Mouse (Mus musculus) limb, embryonic 12.5 days (tissue): Measurements from ENCODE around the gene Zfp708. TPM values are rescaled to one million over a fixed set of nuclear protein-coding genes. Genes with fewer than 3 reads are reported as not detected.
A peak's percentile ranks its signal among the peaks of the same experiment; 100 is the strongest.

Source experiments
- ATAC-seq: fragments of 200-750 bp; cut with Nextera tagmentation; 2 replicates; pipeline ENCODE4 v1.8.0; 2017; ENCODE audit warnings: low read depth, moderate TSS enrichment; ENCODE audit not compliant: insufficient number of reproducible peaks, insufficient read depth, low FRiP score, low TSS enrichment
- H3K27ac ChIP-seq: fragments of 300-500 bp; sonication (generic); 2 replicates; pipeline ENCODE4 v1.5.1; 2016; ENCODE audit warnings: mild to moderate bottlenecking, moderate library complexity
- H3K27me3 ChIP-seq: fragments of 300-500 bp; sonication (generic); 2 replicates; pipeline ENCODE4 v1.6.1; 2016; ENCODE audit warnings: mild to moderate bottlenecking, moderate library complexity
- H3K36me3 ChIP-seq: fragments of 300-500 bp; sonication (generic); 2 replicates; pipeline ENCODE4 v1.6.1; 2016; ENCODE audit warnings: mild to moderate bottlenecking, moderate library complexity
- H3K4me1 ChIP-seq: fragments of 300-500 bp; sonication (generic); replicated peaks from 2 replicates; pipeline ENCODE4 v1.6.1; 2016
- H3K4me2 ChIP-seq: fragments of 300-500 bp; sonication (generic); 2 replicates; pipeline ENCODE4 v1.6.1; 2016; ENCODE audit warnings: mild to moderate bottlenecking, moderate library complexity
- H3K4me3 ChIP-seq: fragments of 300-500 bp; sonication (generic); replicated peaks from 2 replicates; pipeline ENCODE4 v1.5.1; 2016; ENCODE audit warnings: mild to moderate bottlenecking
- H3K9ac ChIP-seq: fragments of 300-500 bp; sonication (generic); replicated peaks from 2 replicates; pipeline ENCODE4 v1.6.1; 2016; ENCODE audit warnings: mild to moderate bottlenecking, moderate library complexity
- H3K9me3 ChIP-seq: fragments of 300-500 bp; sonication (generic); 2 replicates; pipeline ENCODE4 v1.6.1; 2016; ENCODE audit warnings: mild to moderate bottlenecking, moderate library complexity
- WGBS: fragments of 180-500 bp; shearing (Covaris S2); methylation state at CpG from one replicate; pipeline ENCODE4 v1.1.7; 2016; 5-methylcytosine and 5-hydroxymethylcytosine counted together
- polyA plus RNA-seq: library from polyadenylated mRNA; unstranded; fragments of >200 nt; fragmentation: Nextera tagmentation; extraction: Ambion mirVana; gene quantifications from 2 replicates; pipeline ENCODE4 v1.2.1, GENCODE M21; 2016

The Zfp708 gene
- polyA plus RNA-seq, 1 experiment from 2014 or later, result 8.4 TPM

DNA sequence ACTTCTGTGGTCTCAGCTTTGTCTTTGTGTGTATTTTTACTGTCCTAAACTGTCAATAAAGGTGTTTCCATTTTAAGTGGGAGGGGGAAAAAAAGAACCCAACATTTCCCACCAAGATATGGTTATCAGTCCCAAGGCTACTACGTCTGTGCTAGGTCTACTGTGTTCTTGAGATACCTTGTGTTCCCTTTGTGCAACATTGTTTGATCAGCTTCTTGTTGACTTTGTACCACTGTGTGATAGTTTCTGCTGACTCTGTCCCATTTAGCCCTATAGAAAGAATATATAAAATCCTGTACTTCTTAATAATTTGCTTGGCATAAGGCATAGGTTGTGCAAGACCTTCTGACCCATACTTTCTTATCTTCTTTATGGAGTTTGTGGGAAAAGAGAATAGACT is 7.6 kb downstream of the Zfp708 start:
- H3K27me3 ChIP-seq, result no peaks in the 10 kb centered on the region
- no peak overlapping the region for H3K4me3 ChIP-seq

DNA sequence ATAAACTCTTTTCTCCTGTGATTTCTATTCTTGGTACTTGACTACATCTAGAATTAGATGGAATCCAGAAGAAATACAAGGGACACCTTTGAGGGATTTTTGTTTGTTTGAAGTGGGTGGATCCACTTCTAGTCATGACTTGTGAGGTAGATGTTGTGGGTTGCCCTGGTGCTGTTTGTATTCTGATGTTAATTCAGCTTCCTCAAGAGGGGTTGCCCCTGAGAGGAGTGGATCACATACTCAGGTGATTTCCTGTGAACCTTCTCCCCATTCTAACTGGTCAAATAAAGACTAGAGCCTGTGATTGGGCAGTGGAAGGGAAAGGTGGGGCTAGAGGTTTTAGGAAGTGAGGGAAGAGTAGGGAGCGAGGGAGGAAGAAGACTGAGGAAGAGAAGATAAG is 15.8 kb downstream of the Zfp708 start:
- Histone ChIP-seq H3K9me3 (0 out of 2 replicates have a peak, but pooled peaks cover 4% of the 10 kb centered on the region), H3K4me3 (peak overlapping the region; percentile 59), H3K4me1 (peaks cover 10% of the 10 kb centered on the region; the same call in 1 of the 2 replicates), H3K27ac (peak overlapping the region; percentile 94; the same call in 1 of the 2 replicates), H3K4me2 (peak overlapping the region; percentile 70), H3K9ac (peak overlapping the region; percentile 74; the same call in 1 of the 2 replicates), H3K36me3 (peaks cover 12% of the 10 kb centered on the region), H3K27me3 (no peaks in the 10 kb centered on the region)
- 67% methylated on average over 1 of the region's 1 CpGs for WGBS
- no peak for ATAC-seq

More for the DNA sequence above, 7.6 kb downstream of the Zfp708 start:
- no peak overlapping the region for H3K9ac ChIP-seq
- H3K4me1 ChIP-seq, result no peaks in the 10 kb centered on the region
- no peak overlapping the region for H3K27ac ChIP-seq
- no peaks in the 10 kb centered on the region; the same call in 1 of the 2 replicates for H3K36me3 ChIP-seq
- H3K9me3 ChIP-seq, result no peaks in the 10 kb centered on the region
- H3K4me2 ChIP-seq, result no peak overlapping the region
- ATAC-seq, result no peak
- 83% methylated on average over 1 of the region's 1 CpGs for WGBS

GRCm38 (mm10) chr13:67081142-67081713 is 16.5 kb downstream of the Zfp708 start:
- Histone ChIP-seq H3K4me3 (peak overlapping the region; percentile 59), H3K27ac (peak overlapping the region; percentile 94), H3K4me2 (peak overlapping the region; percentile 70), H3K9me3 (peaks cover 9% of the 10 kb centered on the region), H3K36me3 (peaks cover 13% of the 10 kb centered on the region), H3K27me3 (no peaks in the 10 kb centered on the region), H3K4me1 (peaks cover 10% of the 10 kb centered on the region; the same call in 1 of the 2 replicates), H3K9ac (peak overlapping the region; percentile 74)
- peak; percentile 99 for ATAC-seq
- WGBS, result under 1% methylated on average over 24 of the region's 24 CpGs

DNA sequence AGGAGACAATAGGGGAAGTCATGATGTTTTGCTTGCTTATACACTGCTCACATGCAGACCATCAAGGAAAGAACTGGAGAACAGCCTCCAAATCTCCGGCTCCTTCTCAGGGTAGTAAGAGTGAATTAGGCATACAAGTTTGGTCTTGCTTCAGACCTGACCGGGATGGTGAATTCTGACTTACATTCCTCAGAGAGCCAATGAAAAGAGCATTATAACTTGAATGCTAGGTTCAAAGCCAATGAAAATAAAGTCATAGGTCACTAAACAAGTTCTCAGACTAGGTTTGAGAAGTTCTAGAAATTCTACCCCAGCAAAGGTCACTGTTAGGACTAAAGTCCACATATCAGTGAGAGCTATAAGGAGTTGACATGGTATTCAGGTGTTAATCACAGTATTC is 20.5 kb downstream of the Zfp708 start:
- Histone ChIP-seq H3K9me3 (peaks cover 24% of the 10 kb centered on the region), H3K4me3 (no peak overlapping the region), H3K36me3 (peaks cover 42% of the 10 kb centered on the region), H3K27ac (no peak overlapping the region), H3K4me2 (no peak overlapping the region), H3K4me1 (peaks cover 10% of the 10 kb centered on the region; the same call in 1 of the 2 replicates), H3K9ac (no peak overlapping the region), H3K27me3 (no peaks in the 10 kb centered on the region)
- WGBS, result 91% methylated on average over 2 of the region's 2 CpGs
- no peak for ATAC-seq

DNA sequence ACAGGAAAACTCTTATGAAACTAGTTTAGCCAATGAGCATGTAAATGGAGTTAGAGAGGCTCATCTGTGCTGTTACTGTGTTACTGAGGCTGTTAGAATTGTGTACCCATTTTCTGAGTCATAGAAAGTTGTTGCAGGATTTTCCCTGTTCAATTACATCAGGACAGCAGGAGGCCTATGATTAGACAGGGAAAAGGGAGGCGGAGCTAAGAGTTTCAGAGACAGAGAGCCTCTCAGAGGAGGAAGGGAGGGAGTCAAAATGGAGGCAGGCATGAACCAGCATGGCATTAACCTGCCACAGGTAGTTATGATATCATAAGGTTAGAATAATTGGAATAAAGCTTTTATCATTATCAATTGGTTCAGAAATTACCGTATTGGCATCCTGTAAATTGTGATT is 25.0 kb downstream of the Zfp708 start:
- Histone ChIP-seq H3K27me3 (no peaks in the 10 kb centered on the region), H3K4me1 (no peaks in the 10 kb centered on the region), H3K9ac (no peak overlapping the region), H3K36me3 (peaks cover 68% of the 10 kb centered on the region), H3K4me2 (no peak overlapping the region), H3K27ac (no peak overlapping the region), H3K9me3 (peaks cover 41% of the 10 kb centered on the region), H3K4me3 (no peak overlapping the region)
- ATAC-seq, result no peak
- 93% methylated on average over 2 of the region's 2 CpGs for WGBS

DNA sequence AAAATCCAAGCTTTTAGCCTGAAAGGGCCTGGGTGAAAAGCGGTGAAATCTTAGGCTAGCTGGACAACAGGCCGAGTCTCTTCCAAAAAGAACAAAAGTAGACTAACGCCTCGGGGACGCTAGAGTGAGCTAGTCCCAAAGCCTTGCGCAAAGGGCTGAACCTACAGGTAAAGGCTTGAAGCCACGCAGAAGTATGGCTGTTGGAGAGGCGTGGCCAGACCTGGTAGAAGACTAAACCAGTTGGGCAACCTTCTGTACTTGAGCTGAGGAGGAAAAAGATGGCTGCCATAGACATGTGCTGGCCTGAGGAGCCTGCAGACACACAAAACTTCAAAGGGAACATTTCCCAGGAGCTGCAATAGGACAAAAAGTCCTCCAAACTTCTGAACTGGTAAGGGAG is 32.4 kb downstream of the Zfp708 start:
- Histone ChIP-seq H3K9ac (no peak overlapping the region), H3K27me3 (no peaks in the 10 kb centered on the region), H3K4me2 (no peak overlapping the region), H3K4me3 (no peak overlapping the region), H3K9me3 (peaks cover 17% of the 10 kb centered on the region), H3K4me1 (no peaks in the 10 kb centered on the region), H3K36me3 (peaks cover 29% of the 10 kb centered on the region), H3K27ac (no peak overlapping the region)
- WGBS, result 83% methylated on average over 8 of the region's 8 CpGs
- ATAC-seq, result no peak

GRCm38 (mm10) chr13:67062427-67062826 is 35.3 kb downstream of the Zfp708 start:
- peaks cover 6% of the 10 kb centered on the region; the same call in 1 of the 2 replicates for H3K36me3 ChIP-seq
- no peak overlapping the region for H3K4me2 ChIP-seq
- H3K4me1 ChIP-seq, result peaks cover 4% of the 10 kb centered on the region
- no peak overlapping the region for H3K9ac ChIP-seq
- H3K27me3 ChIP-seq, result no peaks in the 10 kb centered on the region
- H3K9me3 ChIP-seq, result peaks cover 9% of the 10 kb centered on the region; the same call in 1 of the 2 replicates
- ATAC-seq, result no peak
- 56% methylated on average over 7 of the region's 7 CpGs for WGBS
- H3K4me3 ChIP-seq, result no peak overlapping the region
- H3K27ac ChIP-seq, result no peak overlapping the region

GRCm38 (mm10) chr13:67060786-67061358 is 36.9 kb downstream of the Zfp708 start, which contains the start of gene Zfp712:
Gene Zfp712 (minus strand): TSS chr13:67061170.
- peak within 1 kb of the TSS; percentile 91 for H3K27ac ChIP-seq
- peaks cover 4% of the 10 kb centered on the region for H3K4me1 ChIP-seq
- H3K4me3 ChIP-seq, result peak within 1 kb of the TSS; percentile 70
- H3K27me3 ChIP-seq, result no peaks in the 10 kb centered on the region
- H3K4me2 ChIP-seq, result peak within 1 kb of the TSS; percentile 75
- H3K9ac ChIP-seq, result peak within 1 kb of the TSS; percentile 65
- ATAC-seq, result peak; percentile 98
- under 1% methylated on average over 27 of the region's 27 CpGs for WGBS
- peaks cover 4% of the 10 kb centered on the region; the same call in 1 of the 2 replicates for H3K9me3 ChIP-seq
- H3K36me3 ChIP-seq, result no peaks in the 10 kb centered on the region

DNA sequence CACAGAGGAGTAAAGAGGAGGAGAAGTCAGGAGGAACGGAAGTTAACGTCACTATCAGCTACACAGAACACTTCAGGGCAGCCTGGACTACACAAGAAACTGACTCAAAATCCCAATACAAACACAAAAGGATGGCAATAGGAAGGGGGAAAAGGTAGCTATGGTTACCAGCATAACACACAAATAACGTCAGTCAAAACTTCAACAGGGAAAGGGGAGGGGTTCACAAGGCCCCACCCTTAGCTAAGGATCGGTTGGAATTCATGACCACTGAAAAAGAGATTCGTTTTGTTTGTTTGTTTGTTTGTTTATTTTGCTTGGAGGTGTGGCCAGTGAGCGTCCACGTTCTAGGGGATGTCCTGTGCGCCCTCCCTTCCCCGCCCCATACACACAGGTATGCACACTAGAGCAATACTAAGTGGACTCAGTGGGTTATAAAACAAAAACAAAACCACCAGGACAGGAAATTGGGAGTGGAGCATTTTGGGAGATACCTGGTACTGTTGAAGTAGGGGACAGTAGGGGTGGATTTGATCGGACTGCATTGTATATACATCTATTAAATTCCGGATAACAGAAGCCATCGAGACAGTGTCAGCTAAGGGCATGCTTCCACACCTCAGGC is 37.5 kb downstream of the Zfp708 start:
- WGBS, result 6% methylated on average over 12 of the region's 12 CpGs
- peak overlapping the region; percentile 65 for H3K9ac ChIP-seq
- H3K27me3 ChIP-seq, result no peaks in the 10 kb centered on the region
- H3K4me3 ChIP-seq, result peak overlapping the region; percentile 70
- peaks cover 4% of the 10 kb centered on the region for H3K4me1 ChIP-seq
- H3K36me3 ChIP-seq, result no peaks in the 10 kb centered on the region
- H3K9me3 ChIP-seq, result peaks cover 4% of the 10 kb centered on the region; the same call in 1 of the 2 replicates
- H3K4me2 ChIP-seq, result peak overlapping the region; percentile 75
- ATAC-seq, result peak; percentile 71
- peak overlapping the region; percentile 91 for H3K27ac ChIP-seq
